Mouse (Mus musculus): ENCODE results near the gene Dlx3. TPM values are rescaled to one million over a fixed set of nuclear protein-coding genes. Genes with fewer than 3 reads are reported as not detected.
A peak's percentile ranks its signal among the peaks of the same experiment; 100 is the strongest.

Gene Dlx3
- not detected in 2 replicates for polyA plus RNA-seq (2012; rRNA removed)

DNA sequence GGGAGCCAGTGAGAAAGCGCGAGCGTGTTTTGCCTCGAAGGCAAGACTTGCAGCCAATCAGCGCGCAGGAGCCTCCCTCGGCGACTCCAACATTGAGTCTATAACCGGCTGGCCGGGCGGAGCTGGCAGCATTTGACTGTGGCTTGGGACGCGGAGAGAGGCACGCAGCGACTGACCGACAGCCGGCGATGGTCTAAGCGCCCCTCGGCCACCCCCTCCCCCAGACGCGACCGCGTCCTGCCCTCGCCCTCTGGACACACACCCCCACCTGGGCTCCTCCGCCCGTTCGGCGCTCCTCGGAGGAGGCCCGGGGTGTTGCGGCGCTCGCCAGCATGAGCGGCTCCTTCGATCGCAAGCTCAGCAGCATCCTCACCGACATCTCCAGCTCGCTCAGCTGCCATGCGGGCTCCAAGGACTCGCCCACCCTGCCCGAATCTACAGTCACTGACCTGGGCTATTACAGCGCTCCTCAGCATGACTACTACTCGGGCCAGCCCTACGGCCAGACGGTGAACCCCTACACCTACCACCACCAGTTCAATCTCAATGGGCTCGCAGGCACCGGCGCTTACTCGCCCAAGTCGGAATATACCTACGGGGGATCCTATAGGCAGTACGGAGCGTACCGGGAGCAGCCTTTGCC, at the start of gene Dlx3:
Dlx3 (plus strand) TSS at position 130 of the 643 bp plus-strand sequence.
- Histone ChIP-seq H3K4me1 (ENCODE audit: control insufficient read depth, insufficient read depth, low read length) (no peaks in the 10 kb centered on the region), H3K27ac (ENCODE audit: insufficient read depth, low read length) (no peak within 1 kb of the TSS), H3K4me3 (ENCODE audit: insufficient read depth, low read length) (no peak within 1 kb of the TSS)
- no peak for TF ChIP-seq CTCF (IDR thresholded peaks at IDR 0.05; ENCODE audit: extremely low read depth, insufficient read depth, low read length)
- TF ChIP-seq POLR2A (IDR thresholded peaks at IDR 0.05; ENCODE audit: extremely low read depth, insufficient read depth, low read length): no peak

GRCm38 (mm10) chr11:95070140-95071107, 49.5 kb upstream of the Dlx3 start:
- TF ChIP-seq CTCF (IDR thresholded peaks at IDR 0.05; ENCODE audit: extremely low read depth, insufficient read depth, low read length) (no peak), POLR2A (IDR thresholded peaks at IDR 0.05; ENCODE audit: extremely low read depth, insufficient read depth, low read length) (no peak)

DNA sequence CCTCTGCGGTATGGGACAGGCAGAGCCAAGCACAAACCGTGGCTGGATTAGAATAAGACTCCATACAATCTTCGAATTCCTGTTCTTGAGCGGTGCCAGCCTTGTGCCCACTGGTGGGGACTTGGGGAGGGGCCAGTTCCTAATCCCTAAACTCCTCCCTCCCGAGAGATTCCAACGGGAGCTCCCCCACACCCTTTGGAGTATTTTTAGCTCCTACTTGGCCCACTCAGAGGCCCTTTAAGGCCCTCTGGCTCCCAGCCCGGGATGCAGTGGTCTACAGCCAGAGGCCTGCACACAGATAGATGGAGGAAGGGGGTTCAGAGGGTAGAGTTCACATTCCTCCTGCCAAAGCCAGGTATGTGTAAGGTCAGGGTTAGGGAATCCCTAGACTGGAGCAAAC, 48.7 kb upstream of the Dlx3 start:
- Histone ChIP-seq H3K27ac (ENCODE audit: insufficient read depth, low read length) (no peak overlapping the region), H3K4me3 (ENCODE audit: insufficient read depth, low read length) (no peak overlapping the region), H3K4me1 (ENCODE audit: control insufficient read depth, insufficient read depth, low read length) (no peaks in the 10 kb centered on the region)
- no peak for TF ChIP-seq CTCF (IDR thresholded peaks at IDR 0.05; ENCODE audit: extremely low read depth, insufficient read depth, low read length)
- TF ChIP-seq POLR2A (IDR thresholded peaks at IDR 0.05; ENCODE audit: extremely low read depth, insufficient read depth, low read length): no peak

More at GRCm38 (mm10) chr11:95070140-95071107, 49.5 kb upstream of the Dlx3 start:
- H3K4me3 ChIP-seq (ENCODE audit: insufficient read depth, low read length): no peak overlapping the region
- H3K4me1 ChIP-seq (ENCODE audit: control insufficient read depth, insufficient read depth, low read length): no peaks in the 10 kb centered on the region
- no peak overlapping the region for H3K27ac ChIP-seq (ENCODE audit: insufficient read depth, low read length)

DNA sequence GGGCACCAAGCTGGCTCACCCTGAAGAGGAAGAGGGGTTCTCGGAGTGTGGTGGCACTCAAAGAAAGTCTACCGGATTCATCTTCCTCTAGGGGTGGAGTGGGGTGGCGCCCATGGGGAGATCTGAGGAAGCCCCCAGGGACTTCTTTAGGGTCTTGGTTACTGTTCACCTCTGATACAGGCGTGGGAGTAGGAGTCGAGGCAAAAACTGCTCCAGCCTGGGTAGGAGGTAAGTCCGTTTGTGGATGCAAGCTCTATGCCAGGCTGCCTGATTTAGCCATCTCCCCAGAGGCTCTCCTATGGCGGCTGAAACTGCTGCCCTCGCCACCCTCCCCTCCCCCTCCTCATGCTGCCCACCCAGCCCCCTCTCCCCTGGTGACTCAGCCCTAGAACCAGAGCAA, 47.8 kb upstream of the Dlx3 start:
- Histone ChIP-seq H3K27ac (ENCODE audit: insufficient read depth, low read length) (no peak overlapping the region), H3K4me3 (ENCODE audit: insufficient read depth, low read length) (no peak overlapping the region)
- no peak for TF ChIP-seq POLR2A (IDR thresholded peaks at IDR 0.05; ENCODE audit: extremely low read depth, insufficient read depth, low read length)
- no peak for TF ChIP-seq CTCF (IDR thresholded peaks at IDR 0.05; ENCODE audit: extremely low read depth, insufficient read depth, low read length)

DNA sequence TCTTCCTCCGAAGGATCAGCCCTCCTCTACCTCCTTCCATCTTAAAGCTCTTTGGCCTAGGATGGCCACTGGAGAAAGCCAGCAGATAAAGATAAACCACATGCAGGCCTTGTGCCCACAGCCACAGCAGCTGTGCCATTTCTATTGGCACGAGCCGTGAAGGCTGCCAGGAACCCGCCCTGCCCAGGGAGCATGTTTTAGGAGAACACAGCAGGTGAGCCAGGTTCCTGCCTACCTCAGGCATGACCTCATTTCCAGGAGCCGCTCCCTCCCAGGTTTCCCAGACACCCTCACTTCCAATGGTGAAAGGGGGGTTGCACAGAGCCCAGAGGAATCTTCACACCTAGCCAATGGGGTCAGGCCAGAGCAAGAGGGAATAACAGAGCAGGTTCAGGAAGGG, 47.1 kb upstream of the Dlx3 start:
- no peak overlapping the region for H3K27ac ChIP-seq (ENCODE audit: insufficient read depth, low read length)
- no peaks in the 10 kb centered on the region for H3K4me1 ChIP-seq (ENCODE audit: control insufficient read depth, insufficient read depth, low read length)
- no peak overlapping the region for H3K4me3 ChIP-seq (ENCODE audit: insufficient read depth, low read length)
- no peak for TF ChIP-seq CTCF (IDR thresholded peaks at IDR 0.05; ENCODE audit: extremely low read depth, insufficient read depth, low read length)
- TF ChIP-seq POLR2A (IDR thresholded peaks at IDR 0.05; ENCODE audit: extremely low read depth, insufficient read depth, low read length): no peak

More for the DNA sequence above, 47.8 kb upstream of the Dlx3 start:
- H3K4me1 ChIP-seq (ENCODE audit: control insufficient read depth, insufficient read depth, low read length): no peaks in the 10 kb centered on the region

DNA sequence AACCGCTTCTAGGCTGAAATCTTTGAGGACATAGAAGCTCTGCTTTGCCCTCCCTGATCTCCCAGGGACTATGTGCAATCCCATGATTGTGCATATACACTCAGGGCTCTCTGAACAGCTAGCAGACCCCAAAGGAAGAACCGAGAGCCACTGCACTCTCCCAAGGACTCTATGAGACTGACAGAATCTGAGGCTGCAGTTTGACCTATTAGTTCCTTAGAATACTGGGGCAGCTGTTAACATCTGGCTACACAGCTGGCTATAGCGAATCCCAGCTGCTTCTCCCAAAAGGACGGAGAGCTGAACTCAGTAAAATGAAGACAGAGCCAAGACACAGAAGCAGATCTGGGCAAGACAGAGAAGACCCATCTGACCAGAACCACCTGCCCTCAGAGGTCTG, 46.1 kb upstream of the Dlx3 start:
- H3K4me1 ChIP-seq (ENCODE audit: control insufficient read depth, insufficient read depth, low read length): no peaks in the 10 kb centered on the region
- H3K27ac ChIP-seq (ENCODE audit: insufficient read depth, low read length): no peak overlapping the region
- TF ChIP-seq POLR2A (IDR thresholded peaks at IDR 0.05; ENCODE audit: extremely low read depth, insufficient read depth, low read length) (no peak), CTCF (IDR thresholded peaks at IDR 0.05; ENCODE audit: extremely low read depth, insufficient read depth, low read length) (no peak)
- H3K4me3 ChIP-seq (ENCODE audit: insufficient read depth, low read length): no peak overlapping the region

- TF ChIP-seq CTCF (IDR thresholded peaks at IDR 0.05; ENCODE audit: extremely low read depth, insufficient read depth, low read length) (no peak), POLR2A (IDR thresholded peaks at IDR 0.05; ENCODE audit: extremely low read depth, insufficient read depth, low read length) (no peak)
- H3K4me1 ChIP-seq (ENCODE audit: control insufficient read depth, insufficient read depth, low read length): no peaks in the 10 kb centered on the region
- no peak overlapping the region; the same call in 1 of the 2 replicates for H3K4me3 ChIP-seq (ENCODE audit: insufficient read depth, low read length)
- no peak overlapping the region for H3K27ac ChIP-seq (ENCODE audit: insufficient read depth, low read length)
Measured at GRCm38 (mm10) chr11:95074694-95075093, 45.2 kb upstream of the Dlx3 start.

DNA sequence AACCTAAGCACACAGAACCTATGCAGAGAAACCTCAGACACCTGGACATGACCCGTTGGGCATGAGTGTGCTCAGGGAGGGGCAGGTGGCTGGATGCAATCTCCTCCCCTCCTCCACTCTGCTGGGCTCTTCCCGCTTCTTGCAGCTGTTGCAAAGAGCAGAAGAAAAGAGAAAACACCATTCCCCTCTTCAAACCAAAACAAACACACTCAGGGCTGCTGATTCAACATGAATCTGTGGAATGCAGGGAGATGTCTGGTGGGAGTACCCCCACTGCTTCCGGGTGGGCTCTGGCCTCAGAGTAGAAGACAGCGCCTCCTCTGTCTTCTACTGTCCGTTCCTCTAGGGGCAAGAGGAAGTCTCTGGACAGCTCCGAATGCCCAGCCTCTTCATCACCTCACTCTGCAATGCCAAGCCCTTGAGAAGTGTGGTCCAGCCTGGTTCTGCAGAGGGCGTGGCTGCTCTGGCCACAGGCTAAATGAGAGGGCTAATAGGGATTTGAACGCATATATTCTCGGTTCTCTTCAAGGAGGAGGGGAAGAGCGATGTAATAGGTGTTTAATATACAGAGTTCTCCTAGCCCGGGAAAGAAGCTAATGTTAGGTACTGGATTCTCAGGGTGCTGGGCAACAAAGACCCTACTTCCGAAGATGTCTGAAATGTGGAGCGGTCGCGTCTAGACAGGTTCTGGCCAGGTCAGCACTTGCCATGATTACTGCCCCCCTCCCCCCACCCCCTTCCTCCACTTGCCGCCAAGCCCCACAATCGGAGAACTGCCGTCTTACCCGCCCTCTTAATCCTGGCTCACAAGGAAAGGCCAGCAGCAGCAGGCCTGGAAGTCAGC, 44.5 kb upstream of the Dlx3 start:
- Histone ChIP-seq H3K4me1 (ENCODE audit: control insufficient read depth, insufficient read depth, low read length) (no peaks in the 10 kb centered on the region), H3K4me3 (ENCODE audit: insufficient read depth, low read length) (peak overlapping the region; percentile 78), H3K27ac (ENCODE audit: insufficient read depth, low read length) (no peak overlapping the region)
- TF ChIP-seq POLR2A (IDR thresholded peaks at IDR 0.05; ENCODE audit: extremely low read depth, insufficient read depth, low read length): no peak
- TF ChIP-seq CTCF (IDR thresholded peaks at IDR 0.05; ENCODE audit: extremely low read depth, insufficient read depth, low read length): no peak

GRCm38 (mm10) chr11:95076041-95076535, 43.8 kb upstream of the Dlx3 start:
- Histone ChIP-seq H3K4me3 (ENCODE audit: insufficient read depth, low read length) (peak overlapping the region; percentile 78), H3K27ac (ENCODE audit: insufficient read depth, low read length) (no peak overlapping the region), H3K4me1 (ENCODE audit: control insufficient read depth, insufficient read depth, low read length) (no peaks in the 10 kb centered on the region)
- TF ChIP-seq CTCF (IDR thresholded peaks at IDR 0.05; ENCODE audit: extremely low read depth, insufficient read depth, low read length) (0 out of 2 replicates have a peak, but pooled peaks have one; percentile 18), POLR2A (IDR thresholded peaks at IDR 0.05; ENCODE audit: extremely low read depth, insufficient read depth, low read length) (no peak)
